Mouse (Mus musculus) lung, postnatal 36 days (tissue): Measurements from ENCODE around the gene Fam171a2.
"Not testable (repeated sequence)": the region's sequence is repeated elsewhere in the genome, so short reads cannot be mapped to it uniquely, and the experiment has no call there.

Experiments
- DNase-seq: peaks from one replicate; pipeline ENCODE4 v3.0.0; 2022; ENCODE audit warnings: mixed read lengths

The Fam171a2 gene

DNA sequence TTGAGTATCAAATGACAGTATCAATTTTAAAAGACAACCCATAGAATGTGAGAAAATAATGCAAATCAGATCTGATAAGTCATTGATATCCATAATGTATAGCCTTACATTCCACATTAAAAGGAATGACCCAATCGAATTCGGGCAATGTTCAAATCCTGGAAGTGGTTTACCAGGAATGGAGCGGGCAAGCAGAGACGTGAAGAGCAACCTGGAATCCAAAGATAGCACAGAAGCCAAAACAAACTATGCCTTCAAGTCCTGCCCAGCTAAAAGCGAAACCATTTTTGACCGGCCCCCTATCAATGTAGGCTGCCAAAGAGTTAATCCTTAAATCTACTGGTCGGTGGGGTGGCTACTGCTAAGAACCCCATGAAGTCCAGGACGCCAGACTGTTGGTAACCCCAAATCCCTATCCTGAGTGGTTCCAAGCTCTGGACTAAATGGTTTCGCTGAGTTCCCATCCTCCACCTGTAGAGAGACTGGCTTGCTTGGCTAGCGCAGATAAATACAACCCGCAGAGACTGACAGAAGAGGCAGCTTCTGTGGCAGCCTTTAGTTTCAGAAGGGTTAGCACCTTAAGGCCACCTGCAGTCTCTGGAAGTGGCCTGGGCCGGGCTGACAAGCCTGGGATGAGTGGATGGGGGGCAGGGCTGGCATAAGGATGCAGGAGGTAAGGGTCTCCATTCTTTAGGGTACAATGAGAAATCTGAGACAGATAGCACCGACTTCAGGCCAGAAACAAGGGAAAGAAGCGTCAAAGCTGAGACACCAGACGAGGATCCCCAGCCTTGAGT is 54.8 kb downstream of the Fam171a2 start:
- DNase-seq = no peak

DNA sequence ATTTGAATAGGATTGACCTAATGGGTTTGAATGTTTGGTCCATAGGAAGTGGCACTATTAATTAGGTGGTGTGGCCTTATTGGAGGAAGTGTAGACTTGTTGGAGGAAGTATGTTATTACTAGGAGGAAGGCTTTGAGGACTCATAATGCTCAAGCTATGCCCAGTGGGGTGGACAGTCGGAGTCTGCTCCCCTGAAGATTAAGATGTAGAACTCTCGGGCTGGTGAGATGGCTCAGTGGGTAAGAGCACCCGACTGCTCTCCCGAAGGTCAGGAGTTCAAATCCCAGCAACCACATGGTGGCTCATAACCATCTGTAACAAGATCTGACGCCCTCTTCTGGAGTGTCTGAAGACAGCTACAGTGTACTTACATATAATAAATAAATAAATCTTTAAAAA is 58.0 kb downstream of the Fam171a2 start:
- not testable (repeated sequence) for DNase-seq
